Mouse (Mus musculus) lung, postnatal 36 days (tissue): ENCODE measurements around the gene Stox2.
A peak's percentile ranks its signal among the peaks of the same experiment; 100 is the strongest.

Experiments used
- DNase-seq: peaks from one replicate; pipeline ENCODE4 v3.0.0; 2022; ENCODE audit warnings: mixed read lengths

Gene Stox2

GRCm38 (mm10) chr8:47241421-47242078 lies 204.6 kb downstream of the Stox2 start:
- DNase-seq: no peak

GRCm38 (mm10) chr8:47240871-47241270 lies 205.3 kb downstream of the Stox2 start:
- DNase-seq: no peak

- DNase-seq: no peak
Measured at GRCm38 (mm10) chr8:47240266-47240665, 205.9 kb downstream of the Stox2 start.

GRCm38 (mm10) chr8:47232081-47232480 lies 214.1 kb downstream of the Stox2 start:
- no peak for DNase-seq

GRCm38 (mm10) chr8:47230057-47230456 lies 216.1 kb downstream of the Stox2 start:
- peak; percentile 23 for DNase-seq

GRCm38 (mm10) chr8:47221851-47222250 lies 224.3 kb downstream of the Stox2 start:
- DNase-seq: no peak

GRCm38 (mm10) chr8:47221191-47221590 lies 225.0 kb downstream of the Stox2 start:
- no peak for DNase-seq

GRCm38 (mm10) chr8:47220390-47220789 lies 225.8 kb downstream of the Stox2 start:
- DNase-seq: no peak

GRCm38 (mm10) chr8:47218536-47218935 lies 227.6 kb downstream of the Stox2 start:
- DNase-seq: no peak

- no peak for DNase-seq
Measured at GRCm38 (mm10) chr8:47218021-47218420, 228.1 kb downstream of the Stox2 start.

- DNase-seq: no peak
Measured at GRCm38 (mm10) chr8:47212124-47212523, 234.0 kb downstream of the Stox2 start.

- DNase-seq: no peak
Measured at GRCm38 (mm10) chr8:47211226-47211625, 234.9 kb downstream of the Stox2 start.

- DNase-seq: no peak
Measured at GRCm38 (mm10) chr8:47208246-47208645, 237.9 kb downstream of the Stox2 start.

- no peak for DNase-seq
Measured at GRCm38 (mm10) chr8:47206640-47207237, 239.4 kb downstream of the Stox2 start.

GRCm38 (mm10) chr8:47205472-47205871 lies 240.7 kb downstream of the Stox2 start:
- peak; percentile 17 for DNase-seq

- no peak for DNase-seq
Measured at GRCm38 (mm10) chr8:47196391-47196790, 249.8 kb downstream of the Stox2 start.

- no peak for DNase-seq
Measured at GRCm38 (mm10) chr8:47193321-47193996, 252.7 kb downstream of the Stox2 start.

GRCm38 (mm10) chr8:47191444-47192365 lies 254.5 kb downstream of the Stox2 start:
- peak; percentile 9 for DNase-seq

- no peak for DNase-seq
Measured at GRCm38 (mm10) chr8:47185396-47185795, 260.8 kb downstream of the Stox2 start.

- no peak for DNase-seq
Measured at GRCm38 (mm10) chr8:47182771-47183558, 263.2 kb downstream of the Stox2 start.

GRCm38 (mm10) chr8:47182292-47182691 lies 263.9 kb downstream of the Stox2 start:
- DNase-seq: no peak

- DNase-seq: no peak
Measured at GRCm38 (mm10) chr8:47181032-47181698, 265.0 kb downstream of the Stox2 start.
